Mouse (Mus musculus) megakaryocyte, adult 5-6 weeks (primary cell): ENCODE measurements at regions not wholly inside any gene's neighbourhood (a gene's known extent, or its start where the extent isn't known, plus 50 kb on each side); places are given as distances from the start of the nearest gene placed in this dataset.
A peak's percentile ranks its signal among the peaks of the same experiment; 100 is the strongest.

ENCODE experiments used
- ATAC-seq: 2 replicates; pipeline ENCODE4 v1.8.0; 2016; ENCODE audit warnings: mild to moderate bottlenecking, inconsistent platforms; ENCODE audit not compliant: poor library complexity, severe bottlenecking

DNA sequence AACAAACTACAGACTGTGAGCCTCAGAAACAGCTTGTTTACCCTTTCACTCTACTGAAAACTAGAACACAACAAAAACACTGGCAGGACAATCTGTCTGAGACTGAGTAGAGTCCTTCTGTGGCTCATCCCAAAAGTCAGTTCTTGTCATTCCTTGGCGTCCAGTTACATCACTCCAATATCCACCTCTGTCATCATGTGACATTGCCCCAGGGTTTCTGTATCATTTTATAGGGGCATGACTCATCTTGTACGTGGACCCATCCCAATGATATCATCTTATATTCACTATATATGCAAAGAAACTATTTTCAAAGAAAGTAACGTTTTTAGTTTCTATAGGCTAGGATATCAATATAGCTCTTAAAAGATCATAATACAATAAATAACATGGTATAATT lies 152.3 kb downstream of the Dkk2 start:
- ATAC-seq: no peak

DNA sequence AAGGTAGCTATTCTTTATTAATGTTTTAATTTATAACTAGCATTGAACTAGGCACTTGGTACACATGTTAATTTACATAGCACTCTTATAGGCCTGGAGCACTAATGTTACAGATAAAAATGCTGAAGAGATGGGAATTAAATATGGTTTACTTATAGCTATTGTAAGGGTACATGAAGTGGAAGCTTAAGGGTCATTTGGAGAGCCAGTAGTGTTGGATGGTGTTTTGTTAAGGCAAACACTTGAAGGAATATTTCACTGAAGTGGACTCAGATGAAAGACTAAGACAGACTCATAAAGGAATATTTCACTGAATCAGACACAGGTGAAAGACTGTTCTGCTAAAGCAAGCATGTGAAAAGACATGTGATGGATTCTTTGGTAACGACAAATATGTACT lies 172.7 kb downstream of the Dkk2 start:
- ATAC-seq: no peak

GRCm38 (mm10) chr3:132269641-132270040 lies 184.5 kb downstream of the Dkk2 start:
- ATAC-seq: no peak

- no peak for ATAC-seq
Measured at GRCm38 (mm10) chr3:132274786-132275185, 189.7 kb downstream of the Dkk2 start.

DNA sequence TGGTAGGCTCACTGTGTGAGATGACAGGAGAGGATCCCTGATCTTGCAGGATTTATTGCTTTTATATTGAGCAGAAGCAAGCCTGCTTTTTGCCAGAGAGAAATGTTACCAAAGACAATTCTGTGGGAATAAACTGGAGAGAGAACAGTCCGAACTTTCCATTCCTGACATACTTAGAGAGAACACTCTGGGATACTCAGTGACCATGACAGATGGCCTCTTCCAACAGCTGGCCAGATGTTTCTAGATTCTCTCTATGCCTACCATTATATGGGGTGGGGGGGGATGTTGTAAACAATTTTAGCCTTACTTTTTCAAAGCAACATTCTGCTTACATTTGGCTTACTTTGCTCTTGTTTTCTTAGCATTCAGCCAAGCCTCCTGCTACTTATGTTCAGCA lies 192.7 kb downstream of the Dkk2 start:
- ATAC-seq: no peak

- ATAC-seq: no peak
Measured at GRCm38 (mm10) chr3:132287714-132288113, 202.6 kb downstream of the Dkk2 start.

DNA sequence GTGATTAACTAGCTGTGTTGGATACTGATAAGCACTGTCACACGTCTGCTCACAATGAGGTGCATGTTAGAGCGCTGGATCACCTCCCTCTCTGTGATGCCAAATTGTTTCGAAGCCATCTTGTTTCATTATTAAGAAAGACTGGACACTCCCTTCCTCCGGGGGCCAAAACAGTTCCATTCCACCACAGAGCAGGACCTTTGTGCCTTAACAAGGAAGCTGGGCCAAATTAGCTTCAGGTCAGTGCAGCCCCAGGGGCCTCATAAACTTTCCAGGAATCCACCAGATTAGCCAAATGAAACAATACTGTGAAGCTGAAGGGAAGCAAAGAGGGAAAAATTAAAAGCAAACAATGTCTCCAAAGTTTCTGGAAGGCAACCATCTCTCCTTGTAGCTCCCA lies 241.9 kb downstream of the Dkk2 start:
- ATAC-seq: no peak

- ATAC-seq: no peak
Measured at GRCm38 (mm10) chr3:132343625-132344024, 258.5 kb downstream of the Dkk2 start.

- ATAC-seq: no peak
Measured at GRCm38 (mm10) chr3:132345856-132346255, 260.8 kb downstream of the Dkk2 start.

GRCm38 (mm10) chr3:132349602-132350001 lies 264.5 kb downstream of the Dkk2 start:
- ATAC-seq: no peak

DNA sequence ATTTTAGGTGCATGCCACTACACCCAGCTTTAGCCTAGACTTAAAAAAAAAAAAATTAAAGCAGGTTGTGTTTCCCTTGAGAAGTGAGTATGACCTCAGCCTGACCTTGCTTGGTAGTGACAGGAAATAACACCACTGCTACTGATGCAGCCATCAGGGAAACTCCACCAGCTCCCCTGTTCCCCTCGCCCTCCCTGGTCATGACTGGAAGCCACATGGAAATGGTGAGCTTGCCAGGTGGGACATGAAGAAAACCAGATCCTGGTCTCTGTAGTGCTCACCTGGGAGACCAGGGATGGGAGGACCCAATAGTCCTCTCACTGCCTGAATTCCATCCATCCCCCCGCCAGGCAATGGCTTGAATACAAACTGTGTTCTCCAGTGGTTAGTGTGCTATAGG lies 268.1 kb downstream of the Dkk2 start:
- 0 out of 2 replicates have a peak, but pooled peaks have one; percentile 21 for ATAC-seq

DNA sequence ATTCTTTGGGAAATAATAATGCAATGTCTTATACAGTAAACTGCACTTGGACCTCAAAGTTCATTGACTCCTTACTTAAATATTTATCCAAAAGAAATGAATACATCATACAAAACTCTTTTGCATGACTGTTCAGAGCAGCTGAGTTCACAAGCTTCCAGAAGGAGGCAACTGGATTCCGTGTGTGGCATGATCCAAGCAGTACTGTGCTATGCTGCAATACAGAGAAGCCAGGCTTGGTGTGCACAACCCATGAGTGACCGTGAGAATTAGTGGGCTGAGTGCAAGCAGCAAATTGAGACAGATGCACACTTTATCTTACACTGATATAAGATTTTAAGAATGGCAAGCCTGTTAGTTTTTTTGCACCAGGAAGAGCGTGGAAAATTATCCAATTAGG lies 270.0 kb upstream of the Gimd1 start:
- no peak for ATAC-seq

DNA sequence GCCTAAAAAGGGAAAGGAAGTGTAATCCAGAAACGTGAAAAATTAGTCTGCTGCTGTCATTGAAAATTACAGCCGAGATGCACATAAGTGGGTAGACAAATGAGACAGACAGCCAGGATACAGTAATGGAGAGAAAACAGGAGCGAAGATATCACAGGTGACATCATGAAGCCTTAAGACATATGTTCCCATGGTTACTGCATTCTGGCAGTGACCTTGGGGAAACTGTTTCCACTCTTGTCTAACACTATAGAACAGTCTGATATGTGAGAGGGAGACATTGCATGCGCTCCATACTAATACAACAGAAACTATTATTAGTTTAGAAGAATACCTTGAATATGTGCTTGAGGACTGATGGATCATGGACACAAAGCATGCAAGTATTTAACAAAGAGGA lies 254.0 kb upstream of the Gimd1 start:
- ATAC-seq: no peak

DNA sequence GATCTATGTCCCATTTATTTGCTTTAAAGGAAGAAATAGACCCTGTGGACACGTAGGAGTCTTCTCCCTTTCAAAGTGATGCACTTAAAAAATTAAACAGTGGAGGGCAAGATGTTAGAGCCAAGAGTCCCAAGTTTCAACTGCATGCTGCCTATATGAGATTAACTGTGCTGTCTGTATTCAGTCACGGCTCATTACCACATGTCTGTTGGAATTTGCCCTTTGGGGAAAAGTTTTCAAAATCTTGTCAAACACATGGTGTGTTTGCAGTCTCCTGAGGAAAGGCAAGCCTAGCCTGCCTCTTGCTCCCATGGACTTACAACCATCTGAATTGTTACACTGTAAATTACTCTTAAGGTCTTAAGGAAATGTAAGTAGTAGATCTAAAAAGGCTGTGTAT lies 211.9 kb upstream of the Gimd1 start:
- ATAC-seq: no peak

- no peak for ATAC-seq
Measured at GRCm38 (mm10) chr3:132425819-132426671, 203.6 kb upstream of the Gimd1 start.

DNA sequence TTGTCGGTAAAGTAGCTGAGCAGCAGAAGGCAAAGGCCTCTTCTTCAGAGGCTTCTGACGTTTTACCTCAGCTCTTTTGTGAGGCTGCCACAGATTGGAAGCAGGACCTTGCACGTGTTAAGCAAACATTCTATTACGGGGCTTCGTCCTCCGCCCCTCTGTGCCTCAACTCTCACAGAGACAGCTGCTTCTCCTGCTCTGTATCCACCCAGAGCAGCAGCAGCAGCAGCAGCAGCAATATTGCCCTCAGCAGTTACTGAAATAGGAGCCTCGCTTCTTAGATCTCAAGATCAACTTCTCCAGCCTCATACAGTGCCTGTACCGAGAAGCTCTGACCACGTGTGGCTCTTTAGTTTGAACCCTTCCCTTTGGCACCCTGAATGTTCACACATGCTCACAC lies 202.4 kb upstream of the Gimd1 start:
- ATAC-seq: no peak

DNA sequence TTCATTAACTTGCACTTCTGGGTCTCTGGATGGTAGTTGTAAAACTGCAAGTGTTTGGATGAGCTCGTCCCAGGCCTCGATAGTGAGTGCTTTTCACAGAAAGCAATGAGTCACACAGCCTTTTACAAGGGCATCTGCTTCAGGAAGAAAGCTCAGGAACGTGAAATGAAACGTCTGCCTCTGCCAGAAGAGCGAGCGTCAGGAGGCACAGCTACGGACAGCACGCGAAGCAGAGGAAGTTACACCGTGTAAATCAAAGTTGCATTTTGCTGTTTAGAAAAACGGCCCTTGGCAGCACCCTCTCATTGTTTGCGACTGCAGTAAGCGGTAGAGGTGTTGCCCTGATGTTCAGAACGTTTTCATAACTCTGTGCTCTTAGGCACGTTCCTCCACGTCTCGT lies 201.5 kb upstream of the Gimd1 start:
- ATAC-seq: no peak

DNA sequence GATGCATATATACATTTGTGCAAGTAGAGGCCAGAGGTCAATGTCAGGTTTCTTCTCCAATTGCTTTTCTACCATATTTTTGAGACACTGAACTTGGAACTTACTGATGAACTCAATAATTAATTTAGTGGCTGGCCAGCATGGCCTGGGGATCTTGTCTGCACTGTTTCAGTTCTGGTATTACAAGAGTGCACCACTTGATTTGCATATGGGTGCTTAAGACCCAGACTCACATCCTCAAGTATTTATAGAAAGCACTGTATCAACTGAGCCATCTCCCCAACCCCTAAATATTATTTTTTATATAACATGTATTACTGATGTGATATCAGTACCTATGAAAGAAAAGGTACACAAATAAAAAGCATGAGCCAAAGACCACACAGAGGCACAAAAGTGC lies 197.8 kb upstream of the Gimd1 start:
- ATAC-seq: no peak

DNA sequence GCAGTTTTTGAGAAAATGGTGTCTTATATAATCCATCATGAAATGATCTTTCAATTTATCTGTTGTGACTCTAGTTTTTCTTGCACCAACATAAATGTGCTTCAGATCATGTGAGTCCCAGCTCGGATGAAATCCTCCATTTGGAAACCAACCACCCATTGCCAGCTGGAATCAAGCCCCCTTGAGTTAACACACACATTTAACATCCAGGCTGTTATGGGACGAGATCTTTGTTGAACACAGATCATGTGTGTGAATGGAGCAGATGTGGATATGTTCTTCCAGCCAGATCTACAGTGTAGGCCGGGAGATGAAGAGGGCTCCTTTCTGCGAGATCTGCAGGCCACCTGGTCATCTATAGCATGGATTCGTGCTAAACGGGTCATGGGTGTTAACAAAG lies 188.4 kb upstream of the Gimd1 start:
- no peak for ATAC-seq

GRCm38 (mm10) chr3:132453927-132454326 lies 175.7 kb upstream of the Gimd1 start:
- no peak for ATAC-seq

DNA sequence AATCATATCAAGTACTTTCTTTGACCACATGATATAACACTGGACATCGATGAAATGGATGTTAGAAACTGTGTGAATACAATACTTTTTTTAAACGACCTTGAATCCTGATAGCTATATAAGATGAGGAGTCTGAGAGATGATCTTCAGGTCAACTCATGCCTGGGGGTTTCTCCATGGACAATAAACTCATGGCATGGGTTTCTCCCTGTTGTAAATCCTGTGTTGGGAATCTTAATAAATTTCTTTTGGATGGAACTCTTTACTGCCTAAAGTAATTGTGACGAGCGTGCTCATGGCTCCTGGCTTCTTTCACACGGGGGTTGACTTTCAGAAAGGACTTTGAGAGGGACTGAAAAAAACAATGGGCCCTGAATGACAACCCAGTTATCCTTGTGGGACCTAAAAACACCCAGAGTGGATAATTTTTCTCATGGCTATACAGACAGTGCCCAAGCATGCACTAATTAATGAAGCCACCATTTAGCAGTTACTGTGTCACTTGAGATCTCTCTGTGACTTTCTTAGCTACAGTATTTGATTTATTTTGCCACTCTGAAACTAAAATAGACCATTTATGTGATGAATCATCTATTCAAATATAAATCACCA lies 167.2 kb upstream of the Gimd1 start:
- ATAC-seq: no peak

- ATAC-seq: no peak
Measured at GRCm38 (mm10) chr3:132471070-132471469, 158.6 kb upstream of the Gimd1 start.

- ATAC-seq: no peak
Measured at GRCm38 (mm10) chr3:132477768-132478167, 151.9 kb upstream of the Gimd1 start.
